Mouse (Mus musculus): ENCODE measurements around the gene Xaf1. TPM values are rescaled to one million over a fixed set of nuclear protein-coding genes. Genes with fewer than 3 reads are reported as not detected.

Gene Xaf1
- total RNA-seq (2015; ENCODE audit: low replicate concordance) (33.0 and 122 TPM in 2 replicates), total RNA-seq (2017; ENCODE audit: low replicate concordance) (48.7 and 64.9 TPM in 2 replicates)

DNA sequence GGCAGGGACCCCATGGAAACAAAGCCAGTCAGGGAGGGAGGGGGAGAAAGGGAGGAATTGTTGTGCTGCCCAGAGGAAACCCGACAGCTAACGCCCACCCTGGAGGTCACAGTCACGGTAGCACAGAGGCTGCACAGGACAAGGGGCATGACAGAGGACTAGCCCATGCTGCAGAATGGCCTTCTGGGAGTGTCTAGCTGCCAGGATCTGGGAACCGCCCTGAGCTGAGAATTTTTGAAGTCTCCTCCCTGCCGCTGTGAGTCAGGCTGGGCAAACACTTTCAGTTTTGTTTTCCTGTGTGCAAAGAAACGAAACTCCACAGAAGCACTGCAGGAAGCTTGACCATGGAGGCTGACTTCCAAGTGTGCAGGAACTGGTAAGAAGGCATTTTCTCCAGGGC lies at the start of gene Xaf1:
Gene Xaf1 (plus strand): TSS at position 296 of the 400 bp plus-strand sequence.
- ATAC-seq (replicated peaks; ENCODE audit: low FRiP score, poor library complexity, severe bottlenecking) = peak; percentile 90

DNA sequence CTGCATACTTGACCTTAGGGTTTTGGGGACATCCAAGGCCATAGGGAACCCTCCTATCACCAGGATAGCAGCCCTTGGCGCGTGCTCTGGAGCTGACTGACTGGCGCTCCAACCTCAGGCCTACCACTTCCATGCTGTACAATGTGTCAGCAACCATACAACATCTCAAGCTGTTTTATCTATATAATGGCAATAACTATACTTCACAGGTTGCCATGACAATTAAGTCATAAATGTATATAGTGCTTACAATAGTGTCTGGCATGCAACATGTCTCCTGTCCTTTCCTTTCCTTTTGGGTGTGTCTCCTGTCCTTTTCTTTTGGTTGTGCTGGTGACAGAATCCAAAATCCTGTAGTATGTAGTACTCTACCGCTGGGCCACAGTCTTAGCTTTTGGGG lies 45.8 kb upstream of the Xaf1 start:
- no peak for ATAC-seq (replicated peaks; ENCODE audit: low FRiP score, poor library complexity, severe bottlenecking)

DNA sequence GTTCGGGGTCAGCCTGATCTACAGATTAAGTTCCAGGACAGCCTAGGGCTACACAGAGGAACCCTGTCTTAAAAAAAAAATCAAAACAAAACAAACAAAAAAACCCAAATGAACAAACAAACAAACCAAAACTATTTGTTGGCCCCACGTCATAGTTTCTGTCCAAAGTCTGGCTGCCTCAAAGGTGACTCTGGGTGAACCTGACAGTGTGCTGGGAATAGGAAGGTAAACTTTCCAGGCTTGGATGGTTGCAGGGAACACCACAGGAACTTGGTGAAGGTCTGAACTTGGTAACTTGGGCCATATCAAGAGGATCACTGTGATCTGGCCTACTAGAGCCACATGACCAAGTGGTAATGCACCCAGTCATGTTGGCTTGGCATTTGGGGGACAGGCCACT lies 45.0 kb upstream of the Xaf1 start:
- no peak for ATAC-seq (replicated peaks; ENCODE audit: low FRiP score, poor library complexity, severe bottlenecking)

DNA sequence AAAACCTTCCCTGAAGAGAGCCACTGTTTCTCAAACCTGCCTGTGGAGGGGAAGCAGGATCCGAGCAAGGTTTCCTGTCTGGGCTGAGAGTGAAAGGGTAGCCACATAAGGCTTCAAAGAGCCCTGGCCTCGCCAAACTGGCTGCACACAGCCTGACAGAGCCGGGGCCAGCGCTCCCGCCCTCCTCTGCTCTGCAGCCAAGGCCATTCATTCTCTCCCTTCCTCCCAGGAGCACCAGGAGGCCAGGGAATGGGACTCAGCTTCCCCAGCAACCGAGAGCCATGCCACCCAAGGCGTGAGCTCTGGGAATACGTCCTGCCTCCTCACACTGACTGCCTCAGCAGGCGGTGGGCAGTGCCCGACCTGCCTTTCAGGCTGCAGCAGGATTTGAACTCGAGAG lies 35.9 kb upstream of the Xaf1 start:
- no peak for ATAC-seq (replicated peaks; ENCODE audit: low FRiP score, poor library complexity, severe bottlenecking)

DNA sequence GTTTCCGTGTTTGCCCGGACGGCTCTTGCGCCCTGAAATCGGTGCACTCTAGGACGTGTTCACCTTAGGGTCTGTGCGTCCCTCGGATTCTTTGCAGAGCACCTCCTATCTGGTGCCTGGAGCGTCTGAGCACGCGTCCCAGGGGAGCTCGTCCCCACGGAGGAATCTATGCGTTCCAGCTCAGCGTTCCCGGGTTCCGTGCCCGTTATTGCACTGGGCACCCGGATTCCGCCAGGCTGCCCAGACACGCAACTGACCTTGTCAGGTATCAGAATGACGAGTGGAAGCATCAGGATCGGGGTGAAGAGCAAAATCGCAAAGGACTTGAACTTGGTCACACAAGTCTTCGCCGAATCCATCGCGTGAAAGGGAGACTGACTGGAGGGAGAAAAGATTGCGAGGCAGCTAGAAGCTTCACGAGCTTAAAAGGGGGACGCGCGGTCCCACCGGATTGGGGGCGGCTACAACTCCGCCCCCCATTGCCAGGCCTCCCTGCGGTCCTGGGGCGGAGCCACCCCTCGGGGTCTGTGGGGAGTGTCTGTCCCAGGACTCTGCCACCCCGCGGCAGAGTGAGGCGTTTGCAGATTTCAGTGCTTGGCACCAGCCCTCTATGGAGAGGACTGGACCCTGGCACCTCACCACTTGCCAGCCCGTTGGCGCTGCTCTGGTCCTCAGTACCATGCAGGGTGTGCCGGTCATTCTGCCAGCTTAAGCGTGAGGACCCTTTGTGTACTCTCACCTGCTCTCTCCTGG lies 35.0 kb upstream of the Xaf1 start:
- ATAC-seq (replicated peaks; ENCODE audit: low FRiP score, poor library complexity, severe bottlenecking) = no peak

DNA sequence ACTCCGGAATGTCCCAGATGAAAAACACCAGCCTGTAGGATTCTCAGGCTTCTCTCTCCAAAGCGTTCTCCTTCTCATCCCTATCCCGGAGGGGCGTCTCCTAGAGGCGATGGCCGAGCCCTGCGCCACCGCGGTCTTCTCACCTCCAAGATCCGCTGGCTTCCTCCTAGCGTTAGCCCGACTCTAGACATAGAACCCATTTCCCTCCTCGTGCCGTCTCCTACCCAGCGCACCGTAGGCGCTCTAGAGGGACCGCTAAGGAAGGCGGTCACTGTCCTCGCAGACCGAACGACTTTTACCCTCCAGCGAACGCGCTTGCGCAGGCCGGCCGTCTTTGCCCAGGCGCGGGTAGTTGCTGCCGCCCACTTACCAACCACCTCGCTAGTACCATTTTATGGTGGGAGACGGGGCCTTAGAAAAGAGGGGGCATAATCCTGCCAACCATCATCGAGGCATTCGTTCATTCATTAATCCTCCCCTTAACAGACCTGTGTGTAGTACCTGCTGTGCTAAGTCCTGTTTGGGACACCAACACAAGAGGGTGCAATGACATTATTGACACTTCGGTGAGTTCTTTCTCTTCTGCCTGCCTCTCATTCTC lies 34.4 kb upstream of the Xaf1 start, which contains the start of gene Slc13a5:
Gene Slc13a5 (minus strand): TSS at position 263 of the 601 bp plus-strand sequence.
- no peak for ATAC-seq (replicated peaks; ENCODE audit: low FRiP score, poor library complexity, severe bottlenecking)

DNA sequence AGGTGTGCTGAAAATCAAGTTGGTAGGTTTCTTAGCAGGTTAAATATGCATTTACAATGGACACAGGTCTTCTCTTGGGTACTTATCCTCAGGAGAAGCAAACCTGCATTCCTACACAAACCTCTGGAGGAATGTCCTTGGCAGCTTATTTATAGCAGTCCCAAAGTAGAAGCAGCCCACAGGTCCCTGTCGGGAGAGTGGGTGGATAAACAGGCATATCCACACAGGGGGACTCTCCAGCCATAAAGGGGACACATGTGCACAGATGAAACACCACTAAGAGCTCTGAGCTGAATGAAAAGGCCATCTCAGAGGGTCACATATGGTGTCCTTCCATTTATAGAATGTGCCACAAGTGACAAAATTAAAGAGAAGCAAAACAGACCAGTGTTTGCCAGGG lies 29.7 kb upstream of the Xaf1 start:
- ATAC-seq (replicated peaks; ENCODE audit: low FRiP score, poor library complexity, severe bottlenecking) = no peak

DNA sequence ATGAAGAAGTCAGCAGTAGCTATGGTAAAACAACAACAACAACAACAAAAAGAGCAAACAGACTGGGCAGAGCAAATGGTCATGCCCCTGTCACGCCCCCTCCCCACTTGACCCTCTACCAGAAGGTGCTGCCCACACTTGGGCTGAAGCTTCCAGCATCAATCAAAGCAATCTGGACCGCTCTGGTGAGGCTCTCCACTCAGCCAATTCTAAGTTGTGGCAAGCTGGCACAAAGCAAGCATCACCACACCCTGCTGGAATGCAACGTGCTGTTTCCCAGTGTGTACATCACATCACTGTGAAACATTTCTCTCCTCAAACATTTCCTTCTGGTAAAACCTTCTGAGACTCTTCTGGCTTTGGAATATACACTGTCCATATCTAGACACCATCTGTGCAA lies 28.1 kb upstream of the Xaf1 start:
- no peak for ATAC-seq (replicated peaks; ENCODE audit: low FRiP score, poor library complexity, severe bottlenecking)

DNA sequence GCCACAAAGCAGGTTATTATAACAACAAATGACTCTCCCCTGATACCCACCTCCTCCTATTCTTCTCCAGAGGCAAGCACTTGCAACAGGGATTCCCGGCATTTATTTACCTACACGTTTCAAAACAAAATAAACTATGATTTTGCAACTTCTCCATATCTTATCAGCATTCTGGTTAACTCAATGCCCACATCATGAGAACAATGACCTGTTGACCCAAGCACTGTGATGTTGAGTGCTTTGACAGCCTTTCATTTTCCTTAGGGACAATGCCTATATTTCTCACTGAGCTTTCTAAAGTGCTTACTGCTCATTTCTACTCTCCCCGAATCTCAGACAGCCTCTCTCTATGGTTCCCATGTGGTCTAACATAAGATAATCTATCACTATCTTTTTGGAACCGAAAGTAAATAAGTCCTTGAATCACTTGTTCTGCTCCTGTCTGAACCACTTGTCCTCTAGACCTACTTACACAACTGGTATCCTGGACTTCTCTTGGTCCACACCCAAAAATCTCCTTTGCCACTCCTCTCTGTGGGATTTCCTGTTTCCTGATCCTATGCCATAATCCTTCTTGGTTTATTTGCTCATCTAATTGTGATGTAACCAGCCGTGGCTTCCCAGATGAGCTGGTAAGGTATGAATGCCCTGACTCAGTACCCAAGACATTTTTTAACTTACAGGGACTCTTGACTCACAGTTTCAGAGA lies 20.1 kb upstream of the Xaf1 start:
- no peak for ATAC-seq (replicated peaks; ENCODE audit: low FRiP score, poor library complexity, severe bottlenecking)

DNA sequence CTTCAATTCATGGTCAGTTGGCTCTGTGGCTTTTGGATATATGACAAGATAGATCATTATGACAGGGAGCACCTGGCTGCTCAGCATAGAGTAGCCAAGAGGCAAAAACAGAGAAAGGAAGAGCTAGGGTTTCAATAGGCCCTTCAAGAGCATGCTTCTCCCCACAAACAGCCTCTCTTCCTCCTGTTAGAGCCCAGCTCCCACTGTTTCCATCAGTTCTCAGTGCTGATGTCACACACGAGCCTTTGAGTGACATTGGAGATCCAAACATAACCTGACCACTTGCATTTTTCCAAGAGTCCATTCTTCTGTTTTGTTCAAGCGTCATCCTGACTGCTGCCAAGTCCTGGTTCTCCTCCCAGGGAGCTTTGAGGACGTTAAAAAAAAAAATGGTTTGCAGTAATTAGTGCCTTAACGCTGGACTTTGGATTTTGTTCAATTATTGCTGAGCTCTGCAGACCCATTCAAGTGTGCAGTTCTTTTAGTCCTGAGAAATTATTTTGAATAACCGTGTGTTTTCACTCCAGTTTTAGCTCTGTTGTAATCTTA lies 19.5 kb upstream of the Xaf1 start:
- no peak for ATAC-seq (replicated peaks; ENCODE audit: low FRiP score, poor library complexity, severe bottlenecking)

DNA sequence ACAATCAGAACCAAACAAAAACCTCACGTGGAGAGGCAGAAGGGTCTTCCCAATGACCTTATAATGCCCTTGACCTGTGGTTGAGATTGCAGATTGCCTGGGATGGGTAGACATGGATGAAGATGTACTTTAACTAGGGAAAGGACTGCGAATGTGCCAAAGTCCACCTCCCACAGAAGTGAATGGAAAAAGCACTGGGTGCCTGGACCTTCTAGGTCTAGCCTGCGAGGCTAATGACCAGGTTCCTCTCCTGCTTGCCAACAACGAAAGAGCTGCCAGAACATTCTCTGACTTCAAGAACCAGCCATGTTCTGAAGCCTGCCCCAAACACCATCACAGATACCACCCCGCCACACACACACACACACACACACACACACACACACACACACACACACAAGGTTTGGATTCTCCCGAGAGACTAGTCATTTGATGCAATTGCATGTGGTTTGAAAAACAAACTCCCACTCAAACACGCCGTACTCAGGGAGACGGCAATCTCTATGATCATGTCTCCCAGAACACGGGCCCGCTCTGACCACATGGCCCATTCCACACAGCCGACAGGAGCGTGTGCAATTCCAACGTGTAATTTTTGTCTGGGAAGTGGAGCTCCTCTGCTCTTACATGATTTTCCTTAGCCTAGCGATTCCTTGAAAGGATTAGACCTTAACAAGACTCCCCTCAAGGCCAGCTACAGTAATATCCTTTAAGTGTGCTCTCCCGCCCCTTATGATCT lies 17.8 kb upstream of the Xaf1 start:
- ATAC-seq (replicated peaks; ENCODE audit: low FRiP score, poor library complexity, severe bottlenecking) = no peak

DNA sequence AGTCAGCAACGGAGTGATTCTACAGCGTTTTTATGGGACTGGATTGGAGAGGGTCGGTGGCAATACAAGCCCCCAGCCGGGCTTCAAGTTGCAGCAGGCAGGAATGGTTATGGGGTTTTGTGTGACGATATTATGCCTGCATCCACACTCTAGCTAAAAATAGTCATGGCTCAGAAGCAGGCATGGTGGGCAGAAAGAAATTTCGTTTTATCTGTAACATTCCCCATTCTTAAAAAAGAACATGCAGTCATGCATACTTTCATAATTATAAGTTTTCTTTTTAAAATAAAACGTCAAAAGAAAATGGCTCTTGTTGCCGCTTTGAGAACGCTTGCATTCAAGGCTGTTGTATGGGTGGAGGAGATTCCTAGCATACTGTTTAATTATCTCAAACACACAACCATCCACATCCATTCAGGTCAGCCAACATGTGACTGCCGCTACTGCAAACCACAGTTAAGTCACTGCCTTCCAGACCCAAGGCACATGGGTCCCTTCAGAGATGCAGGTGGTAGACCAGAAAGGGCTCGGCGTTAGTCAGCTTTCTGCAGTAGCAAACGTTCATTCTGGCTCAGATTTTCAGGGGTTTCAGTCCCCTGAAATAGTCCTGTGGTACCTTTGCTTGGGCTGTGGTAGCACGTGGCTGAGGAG lies 16.8 kb upstream of the Xaf1 start:
- no peak for ATAC-seq (replicated peaks; ENCODE audit: low FRiP score, poor library complexity, severe bottlenecking)

DNA sequence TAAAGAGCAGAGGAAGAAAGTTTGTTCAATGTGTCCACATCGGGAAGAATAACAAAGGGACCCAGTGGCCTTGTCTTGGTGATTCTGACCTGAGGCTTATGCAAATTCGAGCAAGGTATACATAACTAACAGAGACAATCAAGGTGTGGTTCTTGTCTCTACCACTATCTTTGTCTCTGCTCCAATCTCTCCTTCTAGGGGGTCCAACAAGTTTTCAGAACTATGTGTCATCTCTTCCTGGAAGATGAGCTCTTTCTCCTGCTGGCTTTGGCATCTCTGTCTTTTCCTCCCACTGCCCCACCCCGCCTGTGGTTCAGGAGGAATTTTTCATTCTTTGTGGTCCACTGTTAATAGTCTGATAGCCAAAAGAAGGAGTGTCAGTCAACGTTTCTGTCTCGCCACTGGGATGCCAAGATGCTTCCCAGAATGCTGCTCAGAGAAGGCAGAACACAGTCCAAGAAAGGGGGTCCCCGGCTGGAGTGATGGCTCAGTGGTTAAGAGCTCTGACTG lies 15.4 kb upstream of the Xaf1 start:
- no peak for ATAC-seq (replicated peaks; ENCODE audit: low FRiP score, poor library complexity, severe bottlenecking)

DNA sequence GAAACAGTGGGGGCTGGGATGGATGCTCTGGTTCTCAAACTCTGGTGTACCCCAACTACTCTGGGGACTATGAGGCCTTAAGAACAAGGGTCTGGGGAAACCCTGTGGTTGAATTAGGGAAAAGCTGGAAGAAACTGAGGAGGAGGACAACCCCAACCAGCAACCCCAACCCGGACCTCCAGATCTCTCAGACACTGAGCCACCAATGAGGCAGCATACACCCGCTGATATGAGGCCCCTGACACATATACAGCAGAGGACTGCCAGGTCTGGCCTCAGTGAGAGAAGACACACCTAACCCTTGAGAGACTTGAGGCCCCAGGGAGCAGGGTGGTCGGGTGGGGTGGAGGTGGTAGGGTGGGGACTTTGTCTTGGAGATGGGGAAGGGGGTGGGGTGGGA lies 14.8 kb upstream of the Xaf1 start:
- no peak for ATAC-seq (replicated peaks; ENCODE audit: low FRiP score, poor library complexity, severe bottlenecking)

DNA sequence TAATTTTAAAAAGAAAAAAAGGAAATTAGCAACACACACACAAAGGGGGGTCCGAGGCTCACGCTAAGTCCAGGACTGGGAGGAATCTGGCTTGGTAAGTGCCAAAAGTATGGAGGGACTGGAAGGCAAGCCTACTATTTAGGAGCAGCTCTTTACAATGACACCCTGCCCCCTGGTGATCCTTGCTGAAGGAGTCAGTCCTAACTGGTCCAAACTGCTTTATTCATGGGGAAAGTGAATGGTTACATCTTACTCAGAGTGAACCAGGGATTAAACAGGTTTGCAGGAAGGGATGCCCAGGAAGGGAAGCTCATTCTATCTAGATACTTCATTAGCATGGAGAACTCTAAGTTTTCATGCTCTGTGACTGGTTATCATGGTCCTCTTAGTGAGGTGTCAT lies 14.3 kb upstream of the Xaf1 start:
- ATAC-seq (replicated peaks; ENCODE audit: low FRiP score, poor library complexity, severe bottlenecking) = no peak

DNA sequence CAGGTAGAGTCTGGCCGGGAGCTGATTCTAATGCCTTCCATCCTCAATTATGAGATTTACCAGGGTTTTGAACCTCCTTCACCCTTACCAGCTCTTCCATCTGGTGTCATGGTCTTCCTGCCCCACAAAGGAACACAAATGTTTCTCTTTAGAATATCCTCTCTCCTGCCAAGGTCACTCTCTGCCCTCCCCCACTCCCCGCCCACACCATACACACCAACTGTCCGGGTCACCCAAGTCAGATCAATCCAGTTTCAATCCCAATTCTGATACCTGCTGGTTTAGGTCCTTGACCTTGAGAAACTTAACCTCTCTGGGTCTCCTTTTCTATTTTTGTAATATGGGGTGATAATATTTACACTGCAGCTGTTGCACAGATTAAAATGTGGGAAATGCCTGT lies 13.9 kb upstream of the Xaf1 start:
- no peak for ATAC-seq (replicated peaks; ENCODE audit: low FRiP score, poor library complexity, severe bottlenecking)

DNA sequence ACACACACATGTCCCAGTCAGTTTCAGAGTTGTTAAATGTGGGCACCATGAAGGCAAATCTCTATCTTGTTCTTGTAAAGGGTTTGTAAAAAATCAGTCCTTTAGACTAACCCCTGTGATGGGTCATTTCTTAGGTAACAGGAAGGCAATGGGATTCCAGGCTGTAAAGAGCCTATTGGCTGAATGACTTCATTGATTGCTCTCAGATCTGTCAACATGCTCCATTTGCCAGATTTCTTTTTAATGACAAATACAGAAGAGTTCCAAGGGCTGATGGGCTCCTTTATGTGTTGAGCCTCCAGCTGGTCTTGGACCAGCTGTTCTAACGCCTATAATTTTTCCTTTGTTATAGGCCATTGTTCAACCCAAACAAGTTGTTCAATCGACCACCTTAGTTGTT lies 8.3 kb upstream of the Xaf1 start:
- ATAC-seq (replicated peaks; ENCODE audit: low FRiP score, poor library complexity, severe bottlenecking) = no peak

DNA sequence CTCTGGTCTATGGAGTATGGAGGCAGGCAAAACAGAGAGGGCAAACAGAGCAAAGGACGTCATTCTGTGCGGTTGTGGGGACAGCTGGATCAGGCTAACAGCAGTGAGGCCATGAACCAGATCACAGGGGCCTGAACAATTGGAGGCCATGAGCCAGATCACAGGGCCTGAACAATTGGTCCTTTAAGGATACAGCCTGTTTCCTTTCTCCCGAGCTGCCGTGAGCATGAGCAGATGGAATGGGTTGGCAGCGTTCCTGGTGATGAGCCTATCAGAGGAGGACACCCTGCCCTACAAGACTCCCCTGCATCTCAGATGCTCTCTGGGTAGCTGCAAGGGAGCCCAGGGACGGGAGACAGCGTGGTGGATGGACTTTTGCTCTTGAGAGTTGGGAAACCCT lies 801 bp downstream of the Xaf1 start:
- peak; percentile 61 for ATAC-seq (replicated peaks; ENCODE audit: low FRiP score, poor library complexity, severe bottlenecking)

DNA sequence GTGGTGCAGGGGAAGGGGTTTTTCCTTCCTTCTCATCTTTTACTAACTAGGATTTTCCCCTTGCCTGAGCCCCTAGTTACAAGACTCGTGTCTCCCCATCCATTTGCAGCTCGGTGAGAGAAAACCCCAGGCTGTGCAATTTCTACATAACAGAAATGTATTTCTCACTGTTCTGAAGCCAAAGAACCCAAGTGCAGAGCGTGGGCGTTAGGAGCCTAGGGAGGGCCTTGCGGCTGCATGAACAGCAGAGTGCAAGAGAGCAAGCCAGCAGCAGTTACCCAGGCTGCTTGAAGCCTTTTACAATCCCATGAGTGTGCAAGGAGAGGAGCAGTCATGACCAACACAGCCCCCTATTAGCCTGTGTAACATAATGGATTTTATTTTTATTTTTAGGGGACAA lies 6.0 kb downstream of the Xaf1 start:
- ATAC-seq (replicated peaks; ENCODE audit: low FRiP score, poor library complexity, severe bottlenecking) = no peak

All from erythroblast, adult 5-6 weeks (primary cell).